Mouse (Mus musculus): ENCODE data around the gene Sema3a. TPM values are rescaled to one million over a fixed set of nuclear protein-coding genes. Genes with fewer than 3 reads are reported as not detected.
"Not testable (repeated sequence)": the region's sequence is repeated elsewhere in the genome, so short reads cannot be mapped to it uniquely, and the experiment has no call there.

Sema3a gene
- total RNA-seq, 2 experiments from 2014 or later, result 2.1 TPM

- DNase-seq (ENCODE audit: low spot score in 2 of 2), result peak in 1 of 2 experiments; percentile 6
Observed at GRCm38 (mm10) chr5:13529226-13529625, 404.0 kb downstream of the Sema3a start.

GRCm38 (mm10) chr5:13547472-13548209 is 422.4 kb downstream of the Sema3a start:
- no peak for DNase-seq (ENCODE audit: low spot score in 2 of 2)

- DNase-seq (ENCODE audit: low spot score in 2 of 2), result no peak
Observed at GRCm38 (mm10) chr5:13548210-13548554, 423.0 kb downstream of the Sema3a start.

- no peak for DNase-seq (ENCODE audit: low spot score in 2 of 2)
Observed at GRCm38 (mm10) chr5:13549080-13549479, 423.9 kb downstream of the Sema3a start.

DNA sequence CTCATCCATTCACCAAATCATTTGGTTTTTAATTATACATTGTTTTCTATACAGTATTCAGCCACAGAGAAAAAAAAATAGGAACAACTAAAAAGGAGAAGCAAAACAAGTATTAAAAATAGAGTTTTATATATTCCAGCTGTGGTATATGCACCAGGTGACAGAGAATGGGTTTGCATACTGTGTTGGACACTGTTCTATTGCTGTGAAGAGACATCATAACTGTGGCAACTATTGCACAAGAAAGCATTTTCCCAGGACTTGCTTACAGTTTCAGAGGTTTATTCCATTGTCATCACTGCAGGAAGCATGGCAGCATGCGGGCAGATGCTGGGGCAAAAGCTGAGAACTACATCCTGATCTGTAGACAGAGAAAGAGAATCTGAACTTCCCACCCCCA is 425.7 kb downstream of the Sema3a start:
- no peak for DNase-seq (ENCODE audit: low spot score in 2 of 2)

DNA sequence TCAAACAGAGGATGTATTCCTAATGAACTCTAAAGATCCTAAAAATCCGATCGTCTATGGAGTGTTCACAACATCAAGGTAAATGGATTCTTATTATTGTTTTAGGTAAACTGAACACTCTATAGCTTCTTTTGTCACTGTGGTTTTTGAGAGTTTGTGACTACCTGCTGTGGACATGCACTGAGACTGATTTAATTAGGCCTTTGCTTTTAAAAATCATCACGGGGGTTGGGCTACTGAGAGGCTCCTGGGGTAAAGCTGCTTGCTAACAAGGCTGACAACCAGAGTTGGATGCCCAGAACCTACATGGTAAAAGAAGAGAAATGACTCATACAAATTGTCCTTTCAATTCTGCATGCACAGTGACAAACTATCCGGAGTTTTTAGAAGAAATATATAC is 432.0 kb downstream of the Sema3a start:
- no peak for DNase-seq (ENCODE audit: low spot score in 2 of 2)

DNA sequence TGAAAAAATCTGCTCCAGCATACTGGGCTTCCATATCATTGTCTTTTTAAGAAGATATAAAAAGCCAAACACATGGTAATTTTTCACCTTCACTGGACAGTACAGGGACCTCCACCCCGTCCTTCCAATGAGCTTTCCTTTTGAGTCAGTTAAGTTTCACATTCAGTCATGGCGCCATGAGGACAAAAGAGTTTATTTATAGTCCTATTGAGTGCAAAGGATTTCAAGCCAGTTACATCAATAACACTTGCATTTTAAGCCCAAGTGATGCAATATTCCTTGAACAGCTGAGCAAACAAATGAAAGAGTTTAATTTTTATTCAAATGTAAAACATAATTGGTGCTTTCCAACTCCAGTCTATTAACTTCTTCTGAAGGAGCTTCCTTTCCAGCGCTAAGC is 448.7 kb downstream of the Sema3a start:
- DNase-seq (ENCODE audit: low spot score in 2 of 2), result no peak

DNA sequence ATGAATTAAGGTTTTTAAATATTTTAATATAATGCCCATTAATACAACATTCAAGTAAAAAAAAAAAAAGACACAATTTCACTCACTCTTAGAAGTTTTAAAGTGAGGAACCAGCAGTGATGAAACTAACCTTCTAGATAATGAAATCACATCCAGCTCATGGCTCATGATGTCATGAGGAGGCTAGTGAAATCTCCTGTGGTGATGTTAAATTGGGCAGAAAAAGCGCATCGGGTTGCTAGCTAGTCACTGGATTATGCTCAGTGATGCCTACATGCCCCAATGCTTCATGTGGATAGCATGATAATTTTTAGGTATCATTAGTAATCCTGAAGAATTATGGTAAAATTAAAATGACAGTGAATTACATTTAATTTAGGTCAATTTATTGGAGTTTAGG is 453.9 kb downstream of the Sema3a start:
- no peak for DNase-seq (ENCODE audit: low spot score in 2 of 2)

GRCm38 (mm10) chr5:13585559-13586207 is 460.5 kb downstream of the Sema3a start:
- DNase-seq (ENCODE audit: low spot score in 2 of 2), result peak in 1 of 2 experiments; percentile 49

GRCm38 (mm10) chr5:13594422-13594821 is 469.2 kb downstream of the Sema3a start:
- no peak for DNase-seq (ENCODE audit: low spot score in 2 of 2)

GRCm38 (mm10) chr5:13611631-13612030 is 486.4 kb downstream of the Sema3a start:
- no peak for DNase-seq (ENCODE audit: low spot score in 2 of 2)

DNA sequence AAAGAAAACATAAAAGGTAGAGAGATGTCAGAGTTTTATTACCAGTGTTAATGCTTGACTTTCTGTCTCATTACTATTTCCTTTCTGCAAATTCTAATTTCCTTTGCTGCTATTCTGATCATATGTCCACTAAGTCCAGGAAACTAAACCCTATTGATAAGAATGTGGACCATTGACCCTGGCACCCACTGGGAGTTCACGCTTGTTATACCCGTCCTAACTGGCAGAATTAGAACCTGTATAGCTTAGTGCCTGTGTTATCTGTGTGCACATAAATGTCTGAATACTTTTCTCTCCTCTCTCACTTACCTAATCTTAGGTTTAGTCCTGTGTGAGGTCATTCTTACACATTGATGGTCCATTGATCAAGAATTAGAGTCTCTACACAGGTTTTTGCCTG is 486.9 kb downstream of the Sema3a start:
- no peak for DNase-seq (ENCODE audit: low spot score in 2 of 2)

DNA sequence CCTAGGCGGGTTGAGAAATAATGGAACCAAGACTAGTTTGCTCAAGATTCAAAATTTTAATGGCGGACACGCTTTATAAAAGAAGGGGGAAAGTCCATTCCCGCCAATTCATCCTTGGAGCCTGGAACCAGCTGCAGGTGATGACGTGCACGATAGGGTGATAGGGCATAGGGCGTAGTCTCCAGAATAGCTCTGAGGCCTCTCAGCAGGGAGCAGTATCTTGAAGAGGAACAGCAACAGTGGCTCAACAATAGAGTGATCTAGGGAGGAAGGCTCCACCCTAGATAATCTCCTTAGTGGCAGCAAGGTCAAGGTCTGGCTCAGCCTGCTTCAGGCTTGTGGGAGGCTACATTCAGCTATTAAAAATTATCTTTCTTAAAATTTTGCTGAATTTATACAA is 489.4 kb downstream of the Sema3a start:
- not testable (repeated sequence) for DNase-seq (ENCODE audit: low spot score in 2 of 2)

- no peak for DNase-seq (ENCODE audit: low spot score in 2 of 2)
Observed at GRCm38 (mm10) chr5:13615907-13616306, 490.7 kb downstream of the Sema3a start.

- DNase-seq (ENCODE audit: low spot score in 2 of 2), result no peak
Observed at GRCm38 (mm10) chr5:13622578-13622977, 497.4 kb downstream of the Sema3a start.

DNA sequence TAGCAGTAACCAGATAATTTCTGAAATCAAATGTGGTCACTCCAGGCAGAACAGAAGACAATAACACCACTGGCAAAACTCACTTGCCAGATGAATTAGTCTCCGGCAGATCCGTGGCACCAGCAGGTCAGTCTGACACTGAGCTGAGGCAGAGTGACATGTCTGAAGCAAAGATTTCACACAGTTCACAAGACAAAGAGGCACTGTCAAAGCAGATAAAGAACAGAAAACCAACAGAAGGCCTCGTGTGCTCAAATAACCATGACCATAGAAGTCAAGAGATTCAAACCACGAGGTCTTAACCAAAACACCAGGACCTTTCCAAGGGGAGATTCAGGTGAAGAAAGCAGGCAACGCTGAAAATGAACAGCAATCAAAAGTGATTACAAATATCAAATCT is 499.5 kb downstream of the Sema3a start:
- DNase-seq (ENCODE audit: low spot score in 2 of 2), result no peak

GRCm38 (mm10) chr5:13626093-13626492 is 500.9 kb downstream of the Sema3a start:
- DNase-seq (ENCODE audit: low spot score in 2 of 2), result no peak

GRCm38 (mm10) chr5:13628606-13629311 is 503.5 kb downstream of the Sema3a start:
- DNase-seq (ENCODE audit: low spot score in 2 of 2), result peak; percentile 37 to 85

GRCm38 (mm10) chr5:13629916-13630315 is 504.7 kb downstream of the Sema3a start:
- DNase-seq (ENCODE audit: low spot score in 2 of 2), result no peak

- no peak for DNase-seq (ENCODE audit: low spot score in 2 of 2)
Observed at GRCm38 (mm10) chr5:13630692-13631091, 505.5 kb downstream of the Sema3a start.

DNA sequence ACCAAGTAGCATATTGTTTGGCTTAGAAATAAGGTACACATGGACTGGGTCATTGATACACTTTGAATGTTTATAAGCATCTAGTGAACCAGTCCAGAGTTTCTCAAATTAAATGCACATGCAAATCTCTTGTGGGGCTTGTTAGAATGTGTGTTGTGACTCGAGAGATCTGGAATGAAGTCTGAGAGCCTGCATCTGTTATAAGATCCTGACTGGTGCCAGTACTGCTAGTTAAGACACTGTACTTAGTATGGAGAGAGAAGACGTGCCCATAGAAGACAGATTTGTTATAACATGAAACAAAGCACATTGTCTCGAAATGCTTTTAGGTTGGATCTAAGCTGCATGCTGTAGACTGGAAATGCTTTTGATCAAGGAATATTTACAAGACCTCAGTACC is 511.0 kb downstream of the Sema3a start:
- DNase-seq (ENCODE audit: low spot score in 2 of 2), result no peak

Measured in layer of hippocampus, adult 18-20 months (tissue).